Mouse (Mus musculus) right cerebral cortex, postnatal 14 days (tissue): ENCODE data around the gene Col19a1.

Source experiments
- DNase-seq: peaks from one replicate; pipeline ENCODE4 v3.0.0; 2022

Col19a1 gene

DNA sequence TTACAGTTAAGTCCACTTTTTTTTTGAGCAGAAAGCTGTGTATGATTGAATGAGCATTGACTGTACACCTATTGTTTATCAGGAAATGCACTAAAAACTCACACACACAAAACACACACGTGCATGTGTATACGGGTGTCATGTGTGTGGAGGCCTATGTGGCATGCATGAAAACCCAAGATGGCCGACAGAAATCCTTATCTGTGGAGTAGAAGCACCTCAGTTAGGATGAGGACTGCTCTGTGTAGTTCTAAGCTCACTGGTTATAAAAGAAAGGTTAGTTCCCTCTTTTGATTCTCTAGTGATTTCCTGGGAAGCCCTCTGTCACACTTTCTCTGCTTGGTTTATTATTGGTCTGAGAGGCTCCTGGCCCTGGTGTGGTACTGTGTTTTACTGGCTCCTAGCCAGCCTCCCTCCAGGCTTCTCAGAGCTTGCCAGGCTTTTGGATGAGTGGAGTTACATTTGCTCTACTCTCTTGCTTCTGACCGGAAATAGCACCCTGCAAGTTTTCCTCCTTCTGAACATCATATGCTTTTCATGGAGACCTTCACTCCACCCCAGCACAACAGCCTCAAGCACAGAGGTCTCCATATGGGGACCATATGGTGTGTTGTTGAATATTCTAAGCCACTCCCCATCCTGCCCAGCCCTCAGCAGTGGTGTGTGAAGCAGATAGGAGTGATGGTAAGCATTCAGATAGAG is 361.3 kb downstream of the Col19a1 start:
- peak; percentile 11 for DNase-seq

DNA sequence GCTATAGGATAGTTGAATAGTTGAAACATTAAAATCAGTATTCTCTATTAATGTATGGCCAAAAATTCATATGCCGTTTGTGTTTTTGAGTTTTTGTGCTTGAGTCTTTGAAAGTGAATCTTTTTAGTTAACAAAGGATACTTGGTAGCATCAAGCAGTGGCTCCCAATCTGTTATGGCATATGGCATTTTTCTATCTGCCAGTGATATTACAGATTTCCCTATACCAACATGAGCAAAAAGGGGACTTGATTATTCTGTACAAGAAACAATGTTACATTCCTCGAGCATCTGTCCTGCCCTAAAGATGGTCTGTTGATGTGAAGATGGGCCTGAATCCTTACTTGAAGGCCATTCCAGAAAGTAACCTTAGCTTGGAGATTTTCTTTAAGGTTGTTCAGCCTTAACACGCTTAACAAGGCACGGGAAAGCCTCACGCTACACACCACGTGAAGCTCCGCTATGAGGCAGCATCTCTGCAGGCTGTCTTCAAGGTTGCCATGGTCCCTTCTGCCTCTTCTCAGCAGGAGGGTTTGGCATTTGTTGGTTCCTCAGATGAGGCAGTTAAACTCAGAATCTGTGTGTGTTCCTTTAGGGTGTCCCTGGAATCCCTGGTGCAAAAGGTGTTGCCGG is 364.2 kb downstream of the Col19a1 start:
- DNase-seq: peak; percentile 60

DNA sequence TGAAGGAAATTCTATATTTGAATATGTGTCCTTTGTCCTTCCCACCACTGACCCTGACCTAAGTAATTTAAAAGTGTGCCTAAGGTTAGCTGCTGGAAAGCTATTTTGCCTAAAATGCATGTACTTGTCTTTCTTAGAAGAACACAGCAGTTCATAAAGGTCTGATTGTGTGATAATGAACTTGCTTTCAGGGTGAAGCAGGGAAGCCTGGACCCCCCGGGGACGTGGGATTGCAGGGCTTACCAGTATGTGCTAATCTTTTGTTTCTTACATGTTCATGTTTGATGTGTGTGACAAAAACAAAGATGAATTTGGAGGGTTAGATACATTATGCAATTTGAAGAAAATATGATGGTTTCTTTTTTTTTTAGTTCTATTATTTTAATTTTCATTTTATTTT is 365.0 kb downstream of the Col19a1 start:
- no peak for DNase-seq

- no peak for DNase-seq
Measured at GRCm38 (mm10) chr1:24219041-24219440, 368.2 kb downstream of the Col19a1 start.
